Mouse (Mus musculus) cerebellum, adult 11 months (tissue): ENCODE data around the gene Fh1.

ENCODE experiments used
- DNase-seq: peaks from one replicate; pipeline ENCODE4 v3.0.0; 2022

Fh1 gene

DNA sequence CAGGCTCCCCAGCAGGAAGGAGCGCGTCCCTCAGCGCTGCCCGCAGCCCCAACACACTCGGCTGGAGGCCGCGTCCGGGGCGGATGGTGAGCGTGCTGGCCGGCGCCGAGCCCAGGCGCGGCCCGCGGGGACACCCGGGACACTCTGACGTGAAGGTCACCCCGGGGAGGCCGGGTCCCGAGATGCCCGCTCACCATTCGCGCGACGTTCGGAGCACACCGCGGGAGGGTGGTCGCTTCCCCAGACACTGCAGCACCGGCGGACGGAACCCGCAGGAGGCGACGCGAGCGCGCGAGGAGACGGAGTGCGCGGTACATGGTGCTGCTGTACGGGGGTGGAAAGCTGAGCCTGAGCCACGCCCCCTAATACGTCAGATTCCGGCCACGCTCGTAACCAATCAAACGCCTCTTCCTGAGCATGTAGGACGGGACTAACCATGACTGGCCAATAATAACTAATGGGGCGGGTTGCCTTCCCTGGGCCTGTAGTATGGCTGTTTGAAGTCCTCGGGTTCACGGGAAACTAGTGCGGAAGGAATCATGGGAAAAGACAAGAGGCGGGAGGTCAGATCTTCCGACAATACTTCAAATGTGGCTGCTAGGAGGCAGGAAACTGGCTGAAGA lies at the start of gene Fh1:
Gene Fh1 (minus strand): TSS at position 379 of the 623 bp plus-strand sequence.
- DNase-seq: peak; percentile 94

DNA sequence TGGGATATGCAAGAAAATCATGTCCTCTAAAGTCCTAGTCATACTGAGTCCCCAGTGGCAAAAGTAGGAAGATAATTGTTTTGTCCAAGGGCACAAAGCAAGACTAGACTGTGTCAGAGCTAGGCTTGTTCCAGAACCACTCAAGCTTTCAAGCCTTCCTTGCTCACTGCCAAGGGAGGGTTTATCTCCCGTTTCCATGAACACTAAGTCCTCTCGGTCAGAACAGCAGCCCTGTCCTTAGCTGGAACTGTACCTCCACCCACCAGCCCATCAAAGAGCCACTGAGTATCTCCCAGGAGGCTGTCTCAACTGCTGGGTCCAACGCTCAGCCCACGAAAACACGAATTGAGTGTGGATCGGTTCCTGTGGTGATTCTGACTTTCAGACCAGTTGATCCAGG lies 49.7 kb upstream of the Fh1 start:
- DNase-seq: no peak

DNA sequence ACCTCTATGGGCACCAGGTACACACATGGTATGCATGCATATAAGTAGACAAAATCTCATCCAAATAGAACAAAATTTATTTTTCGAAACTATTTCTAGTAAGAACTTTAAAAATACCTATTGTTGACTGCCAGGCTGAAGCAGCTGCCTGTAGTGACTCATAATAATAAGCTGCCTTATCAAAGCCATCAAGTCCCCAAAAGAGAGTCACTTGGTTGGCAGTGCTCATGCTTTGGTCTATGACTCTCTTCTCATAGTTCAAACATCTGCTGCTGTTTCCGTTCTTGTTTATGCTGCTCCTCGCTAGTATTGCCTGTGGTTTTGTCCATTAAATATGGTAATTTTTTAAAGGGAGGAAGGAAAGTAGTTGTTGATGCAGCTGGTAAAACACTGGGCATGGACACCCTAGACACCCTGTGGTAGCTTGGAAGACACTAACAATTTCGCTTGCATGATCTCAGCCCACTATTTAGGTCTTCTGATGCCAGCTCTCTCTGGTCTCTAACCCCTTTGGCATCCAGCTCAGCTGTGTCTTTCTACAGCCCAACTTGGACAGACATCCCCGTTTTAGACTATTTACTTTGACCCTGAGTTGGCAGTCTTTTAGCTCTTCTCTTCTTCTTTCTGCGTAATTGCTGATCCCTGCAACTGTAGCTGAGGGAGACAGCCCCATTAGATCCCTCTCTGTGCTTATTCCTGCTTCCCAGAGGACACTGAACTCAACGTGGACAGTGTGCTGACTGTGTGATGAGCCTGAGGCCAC lies 48.3 kb upstream of the Fh1 start:
- DNase-seq: no peak

DNA sequence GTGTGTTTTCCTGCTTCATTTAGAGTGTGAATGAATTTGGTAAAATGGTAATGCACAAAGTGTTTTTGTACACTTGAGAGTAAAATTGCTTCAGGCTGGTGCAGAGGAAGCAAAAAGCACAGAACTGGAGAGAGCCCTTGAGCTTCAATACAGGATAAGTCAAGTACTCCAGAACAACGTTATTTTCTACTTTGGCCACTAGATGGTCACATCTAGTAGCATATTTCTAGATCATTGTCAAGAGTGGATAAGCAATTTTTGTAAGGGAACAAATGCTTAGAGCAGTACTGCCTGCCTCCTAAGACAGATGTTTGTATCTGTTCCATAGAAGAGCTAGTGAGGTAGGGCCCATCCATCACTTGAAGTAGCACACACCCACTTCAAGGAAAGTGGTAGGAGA lies 46.2 kb upstream of the Fh1 start:
- no peak for DNase-seq

DNA sequence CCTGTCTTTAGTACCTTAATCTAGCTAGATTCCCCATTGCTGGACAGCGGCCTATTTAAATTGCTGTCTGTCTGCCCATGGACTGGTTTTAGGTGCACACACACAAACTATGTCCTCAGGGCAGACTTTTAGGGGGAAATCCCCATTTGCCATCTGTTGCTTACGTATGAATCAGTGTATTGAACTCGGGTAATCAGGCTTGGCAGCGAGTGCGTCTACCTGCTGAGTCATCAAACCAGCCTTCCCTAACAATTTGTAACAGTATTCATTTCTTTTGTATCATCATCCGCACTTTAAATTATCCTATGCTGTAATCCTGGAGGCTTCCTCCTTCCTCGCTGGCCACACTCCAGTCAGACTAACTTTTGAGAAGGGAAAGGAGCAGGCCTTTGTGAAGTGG lies 44.6 kb upstream of the Fh1 start:
- no peak for DNase-seq

DNA sequence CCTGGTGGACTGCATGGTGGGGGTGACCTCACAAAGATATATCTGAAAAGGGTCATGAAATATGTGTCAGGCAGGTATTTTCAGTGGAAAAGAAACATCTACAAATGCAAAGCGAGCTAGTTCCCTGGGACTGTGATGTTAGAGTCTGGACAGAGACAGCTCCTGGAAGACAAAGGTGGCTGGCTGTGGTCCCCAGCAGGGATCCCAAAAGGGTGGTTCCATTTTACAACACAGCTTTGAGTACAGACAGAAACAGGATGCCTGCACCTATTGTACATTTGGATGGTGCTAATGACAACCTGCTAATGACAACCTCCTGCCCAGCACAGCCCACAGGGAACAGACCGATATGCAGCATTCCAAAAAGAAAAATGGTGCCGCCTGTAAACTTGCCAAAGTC lies 44.0 kb upstream of the Fh1 start:
- no peak for DNase-seq

DNA sequence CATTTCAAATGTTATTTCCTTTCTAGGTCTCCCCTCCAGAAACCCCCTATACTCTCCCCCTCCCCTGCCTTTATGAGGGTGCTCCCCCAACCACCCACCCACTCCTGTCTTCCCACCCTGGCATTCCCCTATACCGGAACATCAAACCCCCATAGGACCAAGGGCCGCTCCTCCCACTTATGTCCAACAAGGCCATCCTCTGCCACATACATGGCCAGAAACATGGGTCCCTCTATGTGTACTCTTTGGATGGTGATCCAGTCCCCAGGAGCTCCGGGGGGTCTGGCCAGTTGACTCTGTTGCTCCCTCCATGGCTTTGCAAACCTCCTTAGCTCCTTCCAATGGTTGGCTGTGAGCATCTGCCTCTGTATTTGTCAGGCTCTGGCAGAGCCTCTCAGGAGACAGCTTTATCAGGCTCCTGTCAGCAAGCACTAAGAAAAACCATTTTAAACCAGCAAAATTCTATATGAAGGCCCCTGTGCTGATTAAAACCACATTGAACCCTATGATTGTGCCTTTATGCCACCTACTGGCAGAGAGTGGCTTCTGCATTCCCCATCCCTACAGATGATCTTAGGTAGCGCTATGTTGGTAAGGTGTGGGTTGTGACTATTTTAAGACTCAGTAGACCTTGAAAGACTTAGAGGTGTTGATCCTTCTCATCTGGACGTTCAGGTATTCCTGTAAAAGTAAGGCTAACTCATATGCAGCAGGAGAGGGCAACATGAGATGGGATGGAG lies 43.4 kb upstream of the Fh1 start:
- no peak for DNase-seq

DNA sequence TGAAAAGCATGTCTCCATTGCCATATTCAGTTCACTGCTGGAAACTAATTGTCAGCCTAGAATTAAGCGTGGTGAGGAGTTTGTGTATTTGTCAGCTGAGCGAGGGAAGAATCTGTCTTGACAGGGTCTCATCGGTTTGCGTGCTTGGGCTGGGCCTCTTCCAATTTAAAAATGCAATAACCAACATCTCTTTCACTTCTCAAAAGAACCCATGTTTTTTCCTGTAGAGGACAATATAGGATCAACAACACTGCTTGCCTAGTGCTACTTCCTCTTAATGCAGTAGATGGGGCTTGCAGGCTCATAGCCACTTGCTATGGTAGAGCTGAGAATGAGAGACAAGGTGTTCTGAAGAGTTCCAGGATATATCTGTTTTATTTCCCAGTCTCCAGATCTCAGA lies 34.5 kb upstream of the Fh1 start:
- no peak for DNase-seq

DNA sequence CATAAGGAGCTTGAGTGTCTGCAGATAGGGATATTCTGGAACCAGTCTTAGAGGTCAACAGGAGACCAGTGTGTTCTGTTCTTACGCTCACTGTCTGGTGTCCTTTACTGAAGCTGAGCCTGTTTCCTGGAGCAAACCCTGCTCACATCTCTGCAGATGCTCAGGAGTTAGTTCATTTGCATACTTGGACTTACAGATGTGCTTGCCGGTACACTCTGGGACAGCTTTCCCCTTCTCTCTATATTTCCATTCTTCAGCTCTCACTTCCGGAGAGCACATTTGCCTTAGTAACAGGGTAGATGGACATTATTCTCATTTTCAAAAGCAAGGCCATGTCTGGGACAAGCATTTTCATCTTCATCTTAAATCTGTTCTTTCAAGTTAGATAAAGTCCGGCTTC lies 23.2 kb upstream of the Fh1 start:
- DNase-seq: no peak

DNA sequence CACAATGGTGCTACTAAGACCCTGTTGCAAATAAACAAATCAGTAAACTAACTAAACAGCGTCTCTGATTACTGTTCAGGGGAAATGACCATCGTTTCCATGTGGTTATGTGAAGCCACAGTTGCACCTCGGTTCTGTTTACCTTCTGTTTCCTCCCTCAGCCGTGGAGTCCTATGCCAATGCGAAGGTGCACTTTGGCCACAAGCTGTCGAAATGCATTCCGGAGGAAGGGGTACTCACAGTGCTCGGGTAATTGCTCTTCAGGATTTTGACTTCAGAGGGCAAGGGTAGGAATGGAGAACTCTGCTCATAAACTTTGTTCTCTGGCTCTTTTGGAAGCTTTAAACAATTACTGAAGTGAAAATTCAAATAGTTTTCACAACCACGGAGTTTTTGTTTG lies 21.5 kb upstream of the Fh1 start:
- DNase-seq: no peak

DNA sequence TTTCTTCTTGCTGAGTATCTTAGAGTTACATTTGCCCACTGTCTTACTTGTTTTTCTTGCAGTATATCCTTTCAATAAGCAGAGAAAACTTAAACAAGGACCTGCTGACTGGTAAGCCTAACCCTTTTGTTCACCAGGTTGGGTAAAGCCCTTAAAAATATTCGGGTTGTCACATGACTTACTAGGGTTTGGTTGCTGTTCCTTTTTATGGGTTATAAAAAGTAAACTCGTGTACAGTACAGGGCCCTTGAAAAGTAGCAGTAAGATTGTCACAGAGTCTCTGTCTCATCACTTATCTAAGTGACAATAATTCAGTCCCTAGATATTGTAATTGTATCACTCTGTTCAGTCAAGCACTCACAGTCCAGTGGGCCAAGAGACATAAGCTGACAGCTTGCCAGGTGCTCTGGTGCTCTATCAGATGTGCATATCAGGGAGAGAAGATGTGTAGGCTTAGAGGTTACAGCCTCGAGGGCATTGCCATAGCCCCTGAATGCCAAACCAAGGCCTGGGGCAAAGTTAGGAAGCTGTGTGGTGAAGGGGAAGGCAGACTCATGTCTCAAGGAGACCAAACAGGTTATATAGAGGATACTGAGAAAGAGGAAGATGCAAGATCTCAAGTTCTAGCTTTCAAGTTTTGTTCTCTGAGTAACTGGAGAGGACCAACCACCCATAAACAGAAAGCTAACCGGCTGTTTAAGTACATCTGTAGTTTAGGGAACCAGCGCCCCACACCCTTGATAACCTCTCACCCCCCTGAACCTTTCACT lies 18.2 kb upstream of the Fh1 start:
- DNase-seq: no peak

DNA sequence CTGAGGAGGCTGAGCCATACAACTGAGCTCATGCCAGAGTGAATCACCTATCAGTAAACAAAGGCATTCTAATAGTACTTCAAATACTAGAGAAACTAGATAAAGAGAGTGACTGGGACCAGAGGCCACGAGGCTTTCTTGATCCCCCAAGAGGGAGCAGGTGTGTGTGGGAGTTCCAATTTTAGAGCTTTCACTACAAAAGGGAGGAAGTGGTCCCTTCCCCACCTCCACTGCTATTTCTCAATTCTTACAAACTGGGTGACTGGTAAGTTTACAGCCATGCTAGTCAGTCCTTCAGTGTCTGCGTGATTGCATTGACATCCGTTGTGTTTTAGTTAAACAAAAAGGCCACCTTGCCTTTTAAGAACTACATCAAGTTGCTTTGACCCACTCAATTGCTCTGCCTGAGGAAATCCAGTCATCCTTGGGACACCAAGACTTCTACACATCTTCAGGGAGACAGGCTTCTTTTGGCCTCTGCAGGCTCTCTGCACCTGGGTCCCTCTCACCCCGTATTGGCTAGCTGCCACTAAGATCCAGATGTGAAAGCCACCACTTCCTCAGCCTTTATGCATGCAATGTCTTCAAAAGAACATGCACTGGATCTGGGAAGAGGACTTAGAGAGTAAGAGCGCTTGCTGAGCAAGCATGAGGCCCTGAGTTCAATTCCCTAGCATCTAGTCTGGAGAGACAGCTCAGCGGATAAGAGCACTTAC lies 15.2 kb upstream of the Fh1 start:
- no peak for DNase-seq

DNA sequence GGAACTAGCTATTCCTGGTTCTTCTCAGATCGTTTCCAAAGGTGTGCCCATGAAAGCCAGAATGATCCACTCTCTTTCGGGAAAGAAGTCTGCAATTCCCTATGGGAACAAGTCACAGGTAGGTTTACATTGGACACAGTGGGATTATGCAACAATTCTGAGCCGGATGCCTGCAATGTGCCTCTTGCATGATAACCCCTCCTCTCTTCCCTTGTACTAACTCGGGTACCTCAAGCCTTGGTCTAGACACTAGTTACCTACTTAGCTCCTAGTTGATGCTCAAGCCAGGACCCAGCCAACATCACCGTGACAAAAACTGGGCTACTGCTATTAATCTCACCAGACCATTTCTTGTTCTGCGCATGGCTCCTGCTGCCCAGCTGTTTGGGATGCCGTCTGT lies 13.6 kb upstream of the Fh1 start:
- no peak for DNase-seq

DNA sequence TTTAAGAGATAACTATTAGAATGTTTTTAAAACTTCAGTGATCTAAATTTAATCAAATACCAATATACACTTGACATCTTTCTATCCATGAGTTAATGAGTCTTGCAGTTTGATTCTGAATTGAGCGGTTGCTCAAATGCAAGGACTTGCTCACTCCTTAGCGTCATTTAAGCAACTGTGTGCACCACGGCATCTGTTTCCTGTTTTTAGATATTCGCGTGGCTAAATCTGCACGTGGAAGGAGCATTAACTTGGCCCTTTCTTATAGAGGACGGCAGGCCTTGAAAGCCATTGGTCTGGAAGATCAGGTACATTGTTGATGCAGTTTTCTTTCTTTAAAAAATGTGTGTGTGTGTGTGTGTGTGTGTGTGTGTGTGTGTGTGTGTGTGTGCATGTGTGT lies 12.2 kb upstream of the Fh1 start:
- DNase-seq: no peak

DNA sequence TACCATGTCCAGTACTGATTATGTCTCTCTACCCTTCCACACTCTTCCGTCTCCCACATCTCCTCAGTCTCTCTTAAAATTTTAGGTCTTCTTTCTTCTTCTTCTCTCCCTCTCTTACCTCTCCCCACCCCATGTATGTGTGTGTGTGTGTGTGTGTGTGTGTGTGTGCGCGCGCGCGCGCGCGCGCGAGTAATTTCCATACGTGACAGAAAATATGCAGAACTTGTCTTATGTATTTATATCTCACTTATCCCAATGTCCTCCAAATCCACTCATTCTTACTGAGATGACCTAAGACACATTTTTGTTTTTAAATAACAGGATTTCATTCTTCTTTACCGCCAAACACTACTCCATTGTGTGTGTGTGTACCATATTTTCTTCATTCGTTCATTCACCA lies 7.0 kb upstream of the Fh1 start:
- DNase-seq: no peak

DNA sequence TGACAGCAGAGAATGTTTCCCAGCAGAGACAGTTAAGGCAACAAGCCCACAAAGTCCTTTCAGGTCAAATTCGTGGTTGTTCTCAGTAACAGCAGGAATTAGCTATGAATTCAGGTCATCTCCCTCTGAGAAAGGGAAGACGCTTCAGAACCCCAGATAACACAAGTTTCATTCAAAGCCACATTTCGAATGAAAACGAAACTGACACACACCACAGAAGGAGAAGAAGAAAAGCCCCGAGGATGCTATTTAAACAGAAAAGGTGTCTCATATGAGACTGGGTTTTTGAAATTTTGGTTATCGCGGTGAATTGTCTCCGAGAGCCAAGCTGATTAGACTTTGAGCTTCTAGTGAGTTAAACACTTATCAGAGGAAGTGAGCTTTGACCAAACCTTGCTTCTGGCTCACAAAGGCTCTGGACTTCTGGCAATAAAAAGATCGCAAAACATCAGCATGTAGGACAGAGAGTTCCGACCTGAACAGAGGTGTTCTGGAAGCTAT lies 6.3 kb upstream of the Fh1 start:
- no peak for DNase-seq

DNA sequence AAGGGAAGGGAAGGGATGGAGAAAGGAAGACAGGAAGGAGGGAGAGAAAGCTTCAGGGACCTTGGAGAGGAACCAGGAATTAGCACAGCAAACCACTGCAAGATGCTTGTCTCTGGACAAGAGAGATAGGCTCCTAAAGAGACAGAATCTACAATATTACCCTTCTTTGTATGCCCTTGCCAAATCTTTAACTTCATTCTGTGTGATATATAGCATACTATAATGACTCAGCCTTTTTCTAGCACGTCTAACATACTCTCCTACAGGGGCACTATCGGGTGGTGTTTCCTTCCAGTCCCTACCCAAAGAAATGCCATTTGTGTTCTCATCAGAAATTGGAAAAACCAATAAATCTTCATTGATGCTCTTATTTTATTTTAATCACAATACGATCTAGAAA lies 5.6 kb upstream of the Fh1 start:
- no peak for DNase-seq

DNA sequence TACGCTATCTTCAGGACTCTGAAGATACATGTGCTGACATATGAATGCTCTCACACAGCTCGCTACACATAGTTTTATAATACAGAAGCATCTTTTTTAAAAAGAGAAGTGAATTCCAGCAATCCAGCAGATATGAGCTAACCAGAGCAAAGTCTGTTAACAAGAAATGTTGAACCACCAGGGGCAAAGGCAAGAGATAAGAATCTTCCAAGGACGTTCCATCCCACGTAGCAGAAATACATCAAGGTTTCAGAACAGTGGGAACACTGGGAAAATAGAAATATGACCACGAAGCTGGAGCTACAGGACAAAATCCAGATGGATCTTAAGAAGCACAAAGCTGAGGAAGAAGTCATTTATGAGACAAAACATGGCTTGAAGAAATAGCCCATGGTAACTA lies 4.9 kb upstream of the Fh1 start:
- no peak for DNase-seq

DNA sequence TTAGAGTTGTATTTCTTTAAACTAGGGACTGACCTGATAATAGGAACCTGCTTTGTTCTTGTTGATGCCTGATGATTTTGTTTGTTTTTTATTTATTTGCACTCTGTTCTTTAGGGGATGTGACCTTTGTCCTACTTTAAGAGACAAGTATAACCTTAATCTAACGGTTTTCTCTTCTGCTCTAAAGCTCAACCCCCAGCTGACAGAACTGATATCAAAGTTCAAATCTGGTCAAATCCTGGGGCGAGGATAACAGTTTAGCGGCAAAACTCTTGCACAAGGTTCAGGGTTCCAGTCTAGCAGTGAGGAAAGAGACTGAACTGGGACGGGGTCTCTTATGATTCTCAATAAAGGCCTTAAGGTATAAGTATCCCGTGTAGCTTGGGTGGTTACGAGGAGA lies 3.8 kb upstream of the Fh1 start:
- DNase-seq: no peak

DNA sequence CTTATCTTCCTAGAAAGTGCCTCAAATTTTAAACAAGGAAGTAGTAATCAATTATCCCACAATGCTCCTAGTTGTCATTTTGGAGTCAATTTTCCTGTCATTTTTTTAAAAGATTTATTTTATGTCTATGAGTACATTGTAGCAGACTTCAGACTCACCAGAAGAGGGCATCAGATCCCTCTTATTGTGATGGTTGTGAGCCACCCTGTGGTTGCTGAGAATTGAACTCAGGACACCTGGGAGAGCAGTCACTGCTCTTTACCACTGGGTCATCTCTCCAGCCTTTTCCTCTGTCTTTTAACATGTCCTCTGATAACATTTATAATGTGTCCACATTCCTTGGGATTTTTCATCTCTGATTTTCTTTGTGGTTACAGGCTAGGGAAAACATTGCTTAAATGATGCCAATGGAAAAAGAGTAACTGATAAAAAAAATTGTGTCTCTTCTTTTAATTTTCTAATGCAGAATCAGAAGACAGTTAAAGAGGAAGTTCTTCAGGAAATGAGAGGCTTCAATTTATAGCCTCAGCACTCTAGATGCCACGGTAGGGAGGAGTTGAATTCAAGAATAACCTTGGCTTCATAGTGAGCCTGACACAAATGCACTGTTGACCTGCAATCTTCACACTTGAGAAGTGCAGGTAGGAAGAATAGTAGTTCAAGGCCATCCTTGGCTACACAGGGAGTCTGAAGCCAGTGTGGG lies 706 bp upstream of the Fh1 start:
- no peak for DNase-seq

DNA sequence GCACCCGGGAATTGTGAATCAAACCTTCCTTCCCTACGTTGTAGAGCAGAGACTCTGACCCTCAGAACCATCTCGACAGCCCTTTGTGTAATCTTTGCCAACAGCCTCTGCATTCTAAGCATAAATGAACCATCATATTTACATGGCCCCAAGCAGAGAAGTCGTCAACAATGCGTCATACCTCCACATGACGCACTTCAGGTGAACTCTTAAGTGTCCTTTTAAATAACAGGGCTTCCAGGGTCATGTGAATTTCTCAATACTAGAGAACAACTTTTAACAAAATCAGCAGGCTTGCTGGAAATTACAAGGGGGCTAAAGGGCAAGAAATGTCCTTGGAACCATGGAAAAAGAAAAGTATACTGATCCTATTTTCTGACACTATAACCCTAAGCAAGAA lies 1.8 kb downstream of the Fh1 start:
- DNase-seq: no peak

DNA sequence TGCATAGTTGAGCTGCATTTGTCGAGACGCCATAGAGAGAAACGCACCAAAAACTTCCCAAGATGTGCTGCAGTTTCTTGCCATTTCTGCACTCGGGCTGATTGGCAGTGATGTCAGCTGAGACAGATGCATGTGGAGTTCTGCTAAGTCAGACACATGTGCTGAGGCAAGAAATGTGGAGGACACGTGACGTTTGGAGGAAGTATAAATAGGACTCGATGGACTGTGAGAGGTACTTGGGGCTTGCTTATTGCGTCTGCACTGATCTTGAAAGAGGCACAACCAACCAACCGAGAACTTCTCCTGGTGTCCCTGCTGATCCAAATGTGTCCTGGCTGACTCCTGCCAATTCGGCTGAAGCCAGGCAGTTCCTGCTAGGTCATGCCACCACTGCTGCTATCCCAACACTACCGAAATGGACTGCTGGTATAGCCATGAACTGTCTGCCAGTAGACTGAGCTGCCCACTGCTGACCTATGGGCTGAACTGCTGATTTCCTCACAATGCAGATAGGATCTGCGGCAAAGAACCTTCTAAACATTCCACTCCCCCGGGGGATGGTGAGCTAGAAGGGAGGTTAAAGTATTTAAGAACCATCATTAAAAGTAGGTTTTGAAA lies 5.5 kb downstream of the Fh1 start, which contains the start of gene Kmo:
Gene Kmo (plus strand): TSS at position 568 of the 618 bp plus-strand sequence.
- no peak for DNase-seq
